Mouse (Mus musculus): Measurements from ENCODE around the gene Hspa2.

Hspa2 gene

GRCm38 (mm10) chr12:76403886-76404537 is at the start of gene Hspa2:
Hspa2 (plus strand) TSS chr12:76404176.
- DNase-seq (ENCODE audit: low read depth, low spot score): peak; percentile 97

GRCm38 (mm10) chr12:76360868-76361267 is 43.1 kb upstream of the Hspa2 start:
- no peak for DNase-seq (ENCODE audit: low read depth, low spot score)

- DNase-seq (ENCODE audit: low read depth, low spot score): peak; percentile 77
These were observed 42.3 kb upstream of the Hspa2 start for GRCm38 (mm10) chr12:76361405-76362302.

GRCm38 (mm10) chr12:76362303-76362676 is 41.7 kb upstream of the Hspa2 start:
- peak; percentile 79 for DNase-seq (ENCODE audit: low read depth, low spot score)

- DNase-seq (ENCODE audit: low read depth, low spot score): peak; percentile 34
These were observed 37.7 kb upstream of the Hspa2 start for GRCm38 (mm10) chr12:76366276-76366675.

GRCm38 (mm10) chr12:76367096-76367995 is 36.6 kb upstream of the Hspa2 start:
- peak; percentile 63 for DNase-seq (ENCODE audit: low read depth, low spot score)

- DNase-seq (ENCODE audit: low read depth, low spot score): peak; percentile 35
These were observed 35.7 kb upstream of the Hspa2 start for GRCm38 (mm10) chr12:76368201-76368789.

GRCm38 (mm10) chr12:76368790-76369205 is 35.2 kb upstream of the Hspa2 start:
- peak; percentile 62 for DNase-seq (ENCODE audit: low read depth, low spot score)

- peak; percentile 92 for DNase-seq (ENCODE audit: low read depth, low spot score)
These were observed 34.6 kb upstream of the Hspa2 start, which contains the start of gene Zbtb25 for GRCm38 (mm10) chr12:76369206-76369977. Zbtb25 (minus strand) TSS chr12:76369602.

GRCm38 (mm10) chr12:76369978-76370830 is 33.8 kb upstream of the Hspa2 start, which contains the start of gene Zbtb1:
Zbtb1 (plus strand) TSS chr12:76370266.
- peak; percentile 88 for DNase-seq (ENCODE audit: low read depth, low spot score)

GRCm38 (mm10) chr12:76370831-76371571 is 33.0 kb upstream of the Hspa2 start:
- peak; percentile 82 for DNase-seq (ENCODE audit: low read depth, low spot score)

GRCm38 (mm10) chr12:76372046-76372445 is 31.9 kb upstream of the Hspa2 start:
- DNase-seq (ENCODE audit: low read depth, low spot score): peak; percentile 29

GRCm38 (mm10) chr12:76372881-76373818 is 30.8 kb upstream of the Hspa2 start:
- peak; percentile 69 for DNase-seq (ENCODE audit: low read depth, low spot score)

GRCm38 (mm10) chr12:76373991-76374390 is 30.0 kb upstream of the Hspa2 start:
- peak; percentile 67 for DNase-seq (ENCODE audit: low read depth, low spot score)

- DNase-seq (ENCODE audit: low read depth, low spot score): no peak
These were observed 29.1 kb upstream of the Hspa2 start for GRCm38 (mm10) chr12:76374911-76375310.

- DNase-seq (ENCODE audit: low read depth, low spot score): peak; percentile 72
These were observed 28.5 kb upstream of the Hspa2 start for GRCm38 (mm10) chr12:76375506-76375905.

GRCm38 (mm10) chr12:76376649-76377048 is 27.3 kb upstream of the Hspa2 start:
- DNase-seq (ENCODE audit: low read depth, low spot score): peak; percentile 88

- DNase-seq (ENCODE audit: low read depth, low spot score): no peak
These were observed 26.9 kb upstream of the Hspa2 start for GRCm38 (mm10) chr12:76377059-76377458.

All from CD4-positive, CD25-positive, alpha-beta regulatory T cell, adult 2 months (primary cell).